Mouse (Mus musculus) mouse embryonic stem cell (cell line): ENCODE measurements around the gene Gm7970.
"Not testable (repeated sequence)": the region's sequence is repeated elsewhere in the genome, so short reads cannot be mapped to it uniquely, and the experiment has no call there.

ENCODE experiments used
- in situ Hi-C, 2 experiments: fragments of 300-500 bp; cut with MboI; formaldehyde crosslinking; loops; 1 replicate in 1 of 2; 3 replicates in 1 of 2; pipeline ENCODE4 v1.14.3; 2019 to 2020; ENCODE audit warnings: low sequenced_read_pairs in 2 of 2, low pct_unique_long_range_greater_than_20kb in 1 of 2, mixed read lengths in 1 of 2; ENCODE audit not compliant: unreplicated experiment in 1 of 2

Gm7970 gene

DNA sequence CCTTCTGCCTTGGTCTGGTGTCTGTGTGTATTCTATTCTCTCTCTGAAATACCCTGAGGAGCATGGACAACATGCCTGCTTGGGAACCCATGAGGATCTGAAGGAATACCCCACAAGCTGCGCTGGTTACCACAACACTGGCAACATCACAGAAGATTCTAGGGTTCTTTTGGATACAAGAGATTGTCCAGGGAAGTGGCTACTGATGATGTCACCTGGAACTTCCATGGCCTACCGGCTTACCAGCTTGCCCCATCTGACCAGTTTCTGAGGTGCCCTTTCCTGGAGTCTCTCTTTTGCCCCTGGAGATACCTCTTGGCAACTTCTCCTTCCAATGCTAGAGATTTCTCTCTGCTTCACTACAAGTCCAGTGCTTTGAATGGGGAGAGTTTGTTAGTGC lies at the start of gene Gm7970:
Gene Gm7970, minus strand, starts transcription at position 101 of the 400 bp plus-strand sequence.
- in situ Hi-C loops = not testable (repeated sequence)

DNA sequence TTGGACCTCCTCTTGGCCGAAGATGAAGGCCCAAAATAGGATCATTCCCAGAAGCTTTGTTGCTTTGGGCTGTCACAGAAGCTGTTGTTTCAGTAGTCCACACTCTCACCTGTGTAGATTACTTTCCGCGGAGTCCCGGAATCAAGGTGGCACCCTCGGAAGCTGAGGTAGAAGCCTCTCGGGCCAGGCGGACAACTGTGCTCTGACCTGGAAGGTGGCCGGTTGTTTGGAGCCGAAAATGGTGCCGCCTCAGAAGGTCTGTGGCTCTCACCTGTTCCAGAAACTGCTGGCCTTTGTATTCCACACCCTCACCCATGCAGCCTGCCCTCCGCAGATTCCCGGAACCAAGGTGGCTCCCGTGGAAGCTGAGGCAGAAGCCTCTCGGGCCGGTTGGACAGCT lies 45.6 kb upstream of the Gm7970 start:
- in situ Hi-C loops = not testable (repeated sequence)

DNA sequence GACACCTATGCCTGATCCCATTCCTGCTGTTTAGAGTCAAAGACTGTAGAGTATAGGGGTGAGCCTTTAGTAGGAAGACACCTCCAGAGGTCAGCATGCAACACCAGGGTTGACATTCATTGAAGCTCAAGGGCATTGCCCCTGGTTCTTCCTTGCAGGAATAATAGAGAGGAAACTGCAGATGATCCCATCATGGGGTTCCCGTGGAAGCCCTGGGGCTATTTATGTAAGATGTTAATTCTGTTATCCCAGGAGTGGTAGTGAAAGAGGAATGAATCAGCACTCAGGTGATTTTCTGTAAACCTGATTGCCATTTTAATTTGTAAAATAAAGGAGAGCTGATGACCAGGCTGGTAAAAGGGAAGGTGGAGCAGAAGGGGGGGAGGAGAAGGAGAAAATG lies 31.0 kb upstream of the Gm7970 start:
- in situ Hi-C loops = not testable (repeated sequence)

DNA sequence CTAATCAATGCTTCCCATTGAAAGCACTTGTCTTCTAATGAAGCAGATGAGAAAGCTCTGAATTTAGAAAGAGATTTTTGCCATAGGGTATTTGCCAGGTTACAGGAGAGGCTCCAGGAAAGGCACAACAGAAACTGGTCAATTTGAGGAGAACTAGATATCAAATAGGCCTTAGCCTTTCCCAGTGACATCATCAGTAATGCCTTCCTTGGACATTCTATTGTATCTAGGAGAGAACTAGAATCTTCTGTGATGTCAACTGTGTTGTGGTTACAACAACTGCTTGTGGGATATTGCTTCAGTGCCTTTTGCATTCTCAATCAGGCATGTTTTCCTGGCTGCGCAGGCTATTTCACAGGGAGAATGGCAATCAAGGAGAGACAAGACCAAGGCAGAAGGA lies 17.5 kb upstream of the Gm7970 start, which contains the start of gene 1700049E17Rik2:
Gene 1700049E17Rik2, plus strand, starts transcription at position 301 of the 400 bp plus-strand sequence.
- in situ Hi-C loops = not testable (repeated sequence)

DNA sequence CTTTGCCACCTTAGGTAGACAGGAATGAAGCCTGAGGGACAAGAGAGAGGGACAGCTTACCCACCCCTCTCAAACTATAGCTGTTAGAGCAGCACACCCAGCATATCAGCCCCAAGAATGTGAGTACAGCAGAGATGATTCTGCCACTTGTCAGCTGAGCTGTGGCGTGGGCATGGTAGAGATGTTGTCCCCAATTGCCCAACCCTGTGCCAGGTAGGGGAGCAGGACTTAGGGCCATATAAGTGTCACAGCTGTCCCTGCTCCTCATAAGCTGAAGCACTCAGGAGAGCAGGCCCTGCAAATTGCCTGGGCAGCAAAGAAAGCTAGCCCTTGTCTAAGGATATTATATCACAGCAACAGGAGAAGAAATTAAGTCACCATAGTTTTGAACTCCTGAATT lies 30.7 kb downstream of the Gm7970 start:
- in situ Hi-C loops = not testable (repeated sequence)

DNA sequence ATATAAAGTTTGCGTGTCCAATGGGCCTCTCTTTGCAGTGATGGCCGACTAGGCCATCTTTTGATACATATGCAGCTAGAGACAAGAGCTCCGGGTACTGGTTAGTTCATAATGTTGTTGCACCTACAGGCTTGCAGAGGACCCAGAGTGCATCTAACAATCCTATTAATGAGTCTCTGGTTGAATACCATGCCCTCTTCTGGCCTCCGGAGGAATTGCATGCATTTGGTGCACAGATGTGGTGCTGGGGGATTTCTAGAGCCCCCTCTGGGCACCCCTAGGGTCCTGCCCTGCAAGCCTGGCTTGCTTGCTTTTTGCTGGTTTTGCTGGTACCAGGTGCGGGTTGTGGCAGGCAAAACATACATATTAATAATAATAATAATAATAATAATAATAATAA lies 34.7 kb downstream of the Gm7970 start:
- in situ Hi-C loops = not testable (repeated sequence)
